Mouse (Mus musculus): ENCODE results near the gene Plbd1. TPM values are rescaled to one million over a fixed set of nuclear protein-coding genes. Genes with fewer than 3 reads are reported as not detected.
A peak's percentile ranks its signal among the peaks of the same experiment; 100 is the strongest.

Gene Plbd1
- polyA plus RNA-seq, 1 experiment from 2014 or later = 1.4 TPM

- Histone ChIP-seq H3K9me3 (ENCODE audit: control insufficient read depth, low read length) (no peaks in the 10 kb centered on the region), H3K4me3 (ENCODE audit: low read depth, low read length) (no peak overlapping the region), H3K27me3 (ENCODE audit: control insufficient read depth, insufficient read depth, low read length) (no peaks in the 10 kb centered on the region), H3K4me2 (no peak overlapping the region), H3K9ac (ENCODE audit: low read length) (no peak overlapping the region), H3K27ac (ENCODE audit: low read depth, low read length) (no peak overlapping the region), H3K36me3 (ENCODE audit: control insufficient read depth, insufficient read depth, low read length) (no peaks in the 10 kb centered on the region), H3K4me1 (ENCODE audit: control insufficient read depth, insufficient read depth, low read length) (no peaks in the 10 kb centered on the region)
- DNase-seq (ENCODE audit: low spot score, missing footprints) = peak; percentile 80
- WGBS = 87% methylated on average over 11 of the region's 11 CpGs
- no peak for ATAC-seq (ENCODE audit: low FRiP score)
These were observed 21.9 kb upstream of the Plbd1 start for GRCm38 (mm10) chr6:136683410-136684334.

- Histone ChIP-seq H3K36me3 (ENCODE audit: control insufficient read depth, insufficient read depth, low read length) (no peaks in the 10 kb centered on the region), H3K27me3 (ENCODE audit: control insufficient read depth, insufficient read depth, low read length) (no peaks in the 10 kb centered on the region), H3K9ac (ENCODE audit: low read length) (no peak overlapping the region), H3K4me1 (ENCODE audit: control insufficient read depth, insufficient read depth, low read length) (no peaks in the 10 kb centered on the region), H3K9me3 (ENCODE audit: control insufficient read depth, low read length) (no peaks in the 10 kb centered on the region), H3K4me2 (no peak overlapping the region), H3K27ac (ENCODE audit: low read depth, low read length) (no peak overlapping the region), H3K4me3 (ENCODE audit: low read depth, low read length) (no peak overlapping the region)
- 24% methylated on average over 2 of the region's 2 CpGs for WGBS
- DNase-seq (ENCODE audit: low spot score, missing footprints) = peak; percentile 23
- no peak for ATAC-seq (ENCODE audit: low FRiP score)
These were observed 17.7 kb upstream of the Plbd1 start for GRCm38 (mm10) chr6:136679381-136679780.

GRCm38 (mm10) chr6:136674935-136675334 is 13.2 kb upstream of the Plbd1 start:
- ATAC-seq (ENCODE audit: low FRiP score) (no peak), DNase-seq (ENCODE audit: low spot score, missing footprints) (no peak)
- H3K4me1 ChIP-seq (ENCODE audit: control insufficient read depth, insufficient read depth, low read length) = no peaks in the 10 kb centered on the region
- no peak overlapping the region for H3K27ac ChIP-seq (ENCODE audit: low read depth, low read length)
- no peaks in the 10 kb centered on the region for H3K36me3 ChIP-seq (ENCODE audit: control insufficient read depth, insufficient read depth, low read length)
- WGBS = 88% methylated on average over 6 of the region's 6 CpGs
- H3K9ac ChIP-seq (ENCODE audit: low read length) = no peak overlapping the region
- no peak overlapping the region for H3K4me3 ChIP-seq (ENCODE audit: low read depth, low read length)
- no peak overlapping the region for H3K4me2 ChIP-seq
- no peaks in the 10 kb centered on the region for H3K27me3 ChIP-seq (ENCODE audit: control insufficient read depth, insufficient read depth, low read length)
- H3K9me3 ChIP-seq (ENCODE audit: control insufficient read depth, low read length) = no peaks in the 10 kb centered on the region

GRCm38 (mm10) chr6:136672467-136672866 is 10.7 kb upstream of the Plbd1 start:
- Histone ChIP-seq H3K4me1 (ENCODE audit: control insufficient read depth, insufficient read depth, low read length) (no peaks in the 10 kb centered on the region), H3K27me3 (ENCODE audit: control insufficient read depth, insufficient read depth, low read length) (no peaks in the 10 kb centered on the region), H3K4me2 (no peak overlapping the region), H3K27ac (ENCODE audit: low read depth, low read length) (no peak overlapping the region), H3K36me3 (ENCODE audit: control insufficient read depth, insufficient read depth, low read length) (no peaks in the 10 kb centered on the region), H3K9me3 (ENCODE audit: control insufficient read depth, low read length) (no peaks in the 10 kb centered on the region), H3K4me3 (ENCODE audit: low read depth, low read length) (no peak overlapping the region), H3K9ac (ENCODE audit: low read length) (no peak overlapping the region)
- 79% methylated on average over 7 of the region's 7 CpGs for WGBS
- no peak for ATAC-seq (ENCODE audit: low FRiP score)
- peak; percentile 75 for DNase-seq (ENCODE audit: low spot score, missing footprints)

- no peaks in the 10 kb centered on the region for H3K4me1 ChIP-seq (ENCODE audit: control insufficient read depth, insufficient read depth, low read length)
- no peak overlapping the region for H3K4me3 ChIP-seq (ENCODE audit: low read depth, low read length)
- H3K9me3 ChIP-seq (ENCODE audit: control insufficient read depth, low read length) = no peaks in the 10 kb centered on the region
- H3K36me3 ChIP-seq (ENCODE audit: control insufficient read depth, insufficient read depth, low read length) = no peaks in the 10 kb centered on the region
- H3K4me2 ChIP-seq = no peak overlapping the region
- no peak overlapping the region for H3K27ac ChIP-seq (ENCODE audit: low read depth, low read length)
- ATAC-seq (ENCODE audit: low FRiP score) (no peak), DNase-seq (ENCODE audit: low spot score, missing footprints) (peak; percentile 47)
- no peak overlapping the region for H3K9ac ChIP-seq (ENCODE audit: low read length)
- H3K27me3 ChIP-seq (ENCODE audit: control insufficient read depth, insufficient read depth, low read length) = no peaks in the 10 kb centered on the region
- WGBS = 46% methylated on average over 5 of the region's 5 CpGs
These were observed 7.5 kb upstream of the Plbd1 start for GRCm38 (mm10) chr6:136669274-136669673.

GRCm38 (mm10) chr6:136668266-136668986 is 6.7 kb upstream of the Plbd1 start:
- DNase-seq (ENCODE audit: low spot score, missing footprints) = peak; percentile 41

GRCm38 (mm10) chr6:136662063-136662462 is 335 bp upstream of the Plbd1 start:
- 23% methylated on average over 11 of the region's 11 CpGs for WGBS
- no peak for ATAC-seq (ENCODE audit: low FRiP score)
- H3K36me3 ChIP-seq (ENCODE audit: control insufficient read depth, insufficient read depth, low read length) = no peaks in the 10 kb centered on the region
- H3K27ac ChIP-seq (ENCODE audit: low read depth, low read length) = no peak overlapping the region
- H3K9ac ChIP-seq (ENCODE audit: low read length) = no peak overlapping the region
- peak overlapping the region; percentile 71 for H3K4me2 ChIP-seq
- no peak overlapping the region for H3K4me3 ChIP-seq (ENCODE audit: low read depth, low read length)
- no peaks in the 10 kb centered on the region for H3K9me3 ChIP-seq (ENCODE audit: control insufficient read depth, low read length)
- DNase-seq (ENCODE audit: low spot score, missing footprints) = no peak
- peaks cover 18% of the 10 kb centered on the region for H3K27me3 ChIP-seq (ENCODE audit: control insufficient read depth, insufficient read depth, low read length)
- H3K4me1 ChIP-seq (ENCODE audit: control insufficient read depth, insufficient read depth, low read length) = peaks cover 7% of the 10 kb centered on the region; the same call in 1 of the 2 replicates

More at GRCm38 (mm10) chr6:136668266-136668986, 6.7 kb upstream of the Plbd1 start:
- H3K27ac ChIP-seq (ENCODE audit: low read depth, low read length) = no peak overlapping the region
- 65% methylated on average over 14 of the region's 14 CpGs for WGBS
- no peak overlapping the region for H3K9ac ChIP-seq (ENCODE audit: low read length)
- no peak overlapping the region for H3K4me2 ChIP-seq
- no peaks in the 10 kb centered on the region for H3K9me3 ChIP-seq (ENCODE audit: control insufficient read depth, low read length)
- no peaks in the 10 kb centered on the region for H3K4me1 ChIP-seq (ENCODE audit: control insufficient read depth, insufficient read depth, low read length)
- no peaks in the 10 kb centered on the region; the same call in 1 of the 2 replicates for H3K27me3 ChIP-seq (ENCODE audit: control insufficient read depth, insufficient read depth, low read length)
- no peak for ATAC-seq (ENCODE audit: low FRiP score)
- no peaks in the 10 kb centered on the region for H3K36me3 ChIP-seq (ENCODE audit: control insufficient read depth, insufficient read depth, low read length)
- H3K4me3 ChIP-seq (ENCODE audit: low read depth, low read length) = no peak overlapping the region

GRCm38 (mm10) chr6:136660831-136661705 is 660 bp downstream of the Plbd1 start:
- peak overlapping the region; percentile 71 for H3K4me2 ChIP-seq
- no peak overlapping the region for H3K27ac ChIP-seq (ENCODE audit: low read depth, low read length)
- no peaks in the 10 kb centered on the region for H3K36me3 ChIP-seq (ENCODE audit: control insufficient read depth, insufficient read depth, low read length)
- peaks cover 7% of the 10 kb centered on the region; the same call in 1 of the 2 replicates for H3K4me1 ChIP-seq (ENCODE audit: control insufficient read depth, insufficient read depth, low read length)
- ATAC-seq (ENCODE audit: low FRiP score) (no peak; the same call in none of the 2 replicates), DNase-seq (ENCODE audit: low spot score, missing footprints) (peak; percentile 87)
- peak overlapping the region; percentile 33 for H3K4me3 ChIP-seq (ENCODE audit: low read depth, low read length)
- 15% methylated on average over 34 of the region's 34 CpGs for WGBS
- H3K9me3 ChIP-seq (ENCODE audit: control insufficient read depth, low read length) = no peaks in the 10 kb centered on the region
- H3K27me3 ChIP-seq (ENCODE audit: control insufficient read depth, insufficient read depth, low read length) = peaks cover 18% of the 10 kb centered on the region
- H3K9ac ChIP-seq (ENCODE audit: low read length) = peak overlapping the region; percentile 56
